Mouse (Mus musculus): ENCODE measurements around the gene Itgb1bp1.

Gene Itgb1bp1

GRCm38 (mm10) chr12:21241965-21242364 lies 44.1 kb downstream of the Itgb1bp1 start:
- DNase-seq: no peak

GRCm38 (mm10) chr12:21234560-21234959 lies 51.5 kb downstream of the Itgb1bp1 start:
- no peak for DNase-seq

GRCm38 (mm10) chr12:21233727-21234126 lies 52.4 kb downstream of the Itgb1bp1 start:
- DNase-seq: no peak

GRCm38 (mm10) chr12:21229076-21229918 lies 56.8 kb downstream of the Itgb1bp1 start:
- DNase-seq: no peak

GRCm38 (mm10) chr12:21228650-21229049 lies 57.4 kb downstream of the Itgb1bp1 start:
- DNase-seq: no peak

- DNase-seq: peak; percentile 82
These were observed 58.8 kb downstream of the Itgb1bp1 start for GRCm38 (mm10) chr12:21227076-21227980.

- DNase-seq: no peak
These were observed 59.8 kb downstream of the Itgb1bp1 start for GRCm38 (mm10) chr12:21226316-21226715.

- DNase-seq: no peak
These were observed 60.7 kb downstream of the Itgb1bp1 start for GRCm38 (mm10) chr12:21225358-21225757.

- DNase-seq: no peak
These were observed 62.2 kb downstream of the Itgb1bp1 start for GRCm38 (mm10) chr12:21223923-21224322.

GRCm38 (mm10) chr12:21220596-21220995 lies 65.5 kb downstream of the Itgb1bp1 start:
- no peak for DNase-seq

GRCm38 (mm10) chr12:21217776-21218444 lies 68.2 kb downstream of the Itgb1bp1 start:
- DNase-seq: no peak

GRCm38 (mm10) chr12:21214551-21215165 lies 71.4 kb downstream of the Itgb1bp1 start:
- no peak for DNase-seq

- DNase-seq: no peak
These were observed 73.2 kb downstream of the Itgb1bp1 start for GRCm38 (mm10) chr12:21212876-21213275.

GRCm38 (mm10) chr12:21209273-21209672 lies 76.8 kb downstream of the Itgb1bp1 start:
- DNase-seq: no peak

GRCm38 (mm10) chr12:21208172-21208795 lies 77.8 kb downstream of the Itgb1bp1 start:
- no peak for DNase-seq

GRCm38 (mm10) chr12:21207422-21207821 lies 78.7 kb downstream of the Itgb1bp1 start:
- DNase-seq: no peak

- DNase-seq: no peak
These were observed 80.3 kb downstream of the Itgb1bp1 start for GRCm38 (mm10) chr12:21205799-21206198.

GRCm38 (mm10) chr12:21204701-21205312 lies 81.3 kb downstream of the Itgb1bp1 start:
- no peak for DNase-seq

- no peak for DNase-seq
These were observed 84.4 kb downstream of the Itgb1bp1 start for GRCm38 (mm10) chr12:21201485-21202269.

GRCm38 (mm10) chr12:21200613-21201012 lies 85.5 kb downstream of the Itgb1bp1 start:
- DNase-seq: no peak

- DNase-seq: no peak
These were observed 89.7 kb downstream of the Itgb1bp1 start for GRCm38 (mm10) chr12:21196420-21196819.
